Mouse (Mus musculus) gastrocnemius, adult 8-10 months (tissue): ENCODE measurements around the gene Sgo1. TPM values are rescaled to one million over a fixed set of nuclear protein-coding genes. Genes with fewer than 3 reads are reported as not detected.

Experiments
- DNase-seq, 2 experiments: peaks; one replicate each; pipeline ENCODE4 v3.0.0; 2022; ENCODE audit warnings: low spot score in 2 of 2
- total RNA-seq, 4 experiments: library from RNA; stranded (reverse); gene quantifications; 2 replicates each; pipeline ENCODE4 v1.2.4; 2022

Gene Sgo1
- total RNA-seq, 4 experiments from 2014 or later = not detected

GRCm38 (mm10) chr17:53650251-53650661, 38.9 kb downstream of the Sgo1 start:
- DNase-seq = peak; percentile 9 to 10

- DNase-seq = no peak
These were observed 45.8 kb downstream of the Sgo1 start for GRCm38 (mm10) chr17:53643360-53643759.

- no peak for DNase-seq
These were observed 57.8 kb downstream of the Sgo1 start for GRCm38 (mm10) chr17:53631344-53631743.

- no peak for DNase-seq
These were observed 61.0 kb downstream of the Sgo1 start for GRCm38 (mm10) chr17:53628131-53628530.

- DNase-seq = peak in 1 of 2 experiments; percentile 3
These were observed 61.6 kb downstream of the Sgo1 start for GRCm38 (mm10) chr17:53627497-53627896.

- no peak for DNase-seq
These were observed 63.0 kb downstream of the Sgo1 start for GRCm38 (mm10) chr17:53626160-53626559.

Other genes starting within 250 kb of the Sgo1 start
- gene Efhb, start 226.0 kb downstream of the Sgo1 start, total RNA-seq = under 1 TPM in 2 of 4 experiments, not detected in 2; 0.08 to 0.11 TPM
- 10 to 100 TPM; 49.0 to 53.9 (median 50.0) TPM for gene Rab5a, start 210.1 kb downstream of the Sgo1 start, total RNA-seq
- under 1 TPM in 1 of 4 experiments, not detected in 3; 0.12 TPM for gene Pp2d1, start 149.9 kb downstream of the Sgo1 start, total RNA-seq
- gene Kat2b, start 122.5 kb downstream of the Sgo1 start, total RNA-seq = 10 to 100 TPM; 57.6 to 76.6 (median 67.2) TPM
- gene Sult1c2, start 157.0 kb upstream of the Sgo1 start, total RNA-seq = not detected